Mouse (Mus musculus) stomach, embryonic 14.5 days (tissue): ENCODE results near the gene Wrap53. TPM values are rescaled to one million over a fixed set of nuclear protein-coding genes. Genes with fewer than 3 reads are reported as not detected.

Experiments
- ATAC-seq: fragments of 200-750 bp; cut with Nextera tagmentation; 2 replicates; pipeline ENCODE4 v1.8.0; 2017; ENCODE audit warnings: low read depth, moderate TSS enrichment; ENCODE audit not compliant: insufficient number of reproducible peaks, insufficient read depth, low FRiP score
- H3K27ac ChIP-seq: fragments of 300-500 bp; sonication (generic); 2 replicates; pipeline ENCODE4 v1.5.1; 2014; ENCODE audit warnings: mild to moderate bottlenecking, low read length, moderate library complexity, mixed read lengths
- H3K27me3 ChIP-seq: fragments of 300-500 bp; sonication (generic); 2 replicates; pipeline ENCODE4 v1.6.1; 2014; ENCODE audit warnings: low read length, control low read depth, mixed read lengths; ENCODE audit not compliant: control insufficient read depth, insufficient read depth
- H3K36me3 ChIP-seq: fragments of 300-500 bp; sonication (generic); 2 replicates; pipeline ENCODE4 v1.6.1; 2014; ENCODE audit warnings: mild to moderate bottlenecking, control low read depth, low read length, moderate library complexity, mixed read lengths; ENCODE audit not compliant: control insufficient read depth, insufficient read depth
- H3K4me1 ChIP-seq: fragments of 300-500 bp; sonication (generic); 2 replicates; pipeline ENCODE4 v1.6.1; 2014; ENCODE audit warnings: low read length, control low read depth, mixed read lengths; ENCODE audit not compliant: control insufficient read depth, insufficient read depth
- H3K4me2 ChIP-seq: fragments of 300-500 bp; sonication (generic); replicated peaks from 2 replicates; pipeline ENCODE4 v1.6.1; 2014; ENCODE audit warnings: low read depth, low read length, control low read depth
- H3K4me3 ChIP-seq: fragments of 300-500 bp; sonication (generic); 2 replicates; pipeline ENCODE4 v1.5.1; 2014; ENCODE audit warnings: low read depth, low read length, control low read depth
- H3K9ac ChIP-seq: fragments of 300-500 bp; sonication (generic); replicated peaks from 2 replicates; pipeline ENCODE4 v1.6.1; 2014; ENCODE audit warnings: low read depth, mild to moderate bottlenecking, control low read depth, low read length, moderate library complexity, mixed read lengths
- H3K9me3 ChIP-seq: fragments of 300-500 bp; sonication (generic); 2 replicates; pipeline ENCODE4 v1.6.1; 2016; ENCODE audit warnings: low read depth, low read length, control low read depth; ENCODE audit not compliant: control insufficient read depth
- WGBS: fragments of 180-500 bp; shearing (Covaris S2); extraction: QIAGEN DNeasy Blood & Tissue Kit; methylation state at CpG from one replicate; pipeline ENCODE4 v1.1.7; 2014; 5-methylcytosine and 5-hydroxymethylcytosine counted together
- polyA plus RNA-seq: library from polyadenylated mRNA; unstranded; fragments of >200 nt; fragmentation: Nextera tagmentation; extraction: Ambion mirVana; gene quantifications from 2 replicates; pipeline ENCODE4 v1.2.1, GENCODE M21; 2014

Wrap53 gene
- polyA plus RNA-seq, 1 experiment from 2014 or later, result 22.1 TPM

DNA sequence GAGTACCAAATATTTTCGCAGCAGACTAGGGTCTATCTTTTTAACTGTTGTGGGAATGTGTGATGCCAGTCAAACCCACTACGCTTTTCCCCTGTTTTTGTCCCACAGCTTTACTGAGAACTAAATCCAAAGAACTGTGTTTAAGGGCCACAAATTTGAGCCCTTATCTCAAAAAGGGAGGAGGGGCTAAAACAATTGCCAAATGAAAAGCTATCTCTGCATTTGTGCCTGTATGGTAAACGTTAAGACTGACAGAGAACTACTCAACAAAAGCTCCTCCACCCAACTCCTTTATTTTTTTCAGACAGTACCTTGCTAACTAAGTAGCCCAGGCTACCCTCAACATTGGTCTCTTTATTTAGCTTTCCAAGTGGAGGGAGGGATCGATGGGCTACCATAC is 12.7 kb upstream of the Wrap53 start:
- no peak overlapping the region for H3K4me2 ChIP-seq
- no peak overlapping the region for H3K27ac ChIP-seq
- no peak overlapping the region for H3K9ac ChIP-seq
- H3K4me3 ChIP-seq, result no peak overlapping the region
- WGBS, result 88% methylated on average over 4 of the region's 4 CpGs
- H3K4me1 ChIP-seq, result no peaks in the 10 kb centered on the region
- no peak for ATAC-seq
- no peaks in the 10 kb centered on the region for H3K27me3 ChIP-seq
- peaks cover 39% of the 10 kb centered on the region for H3K36me3 ChIP-seq
- no peaks in the 10 kb centered on the region for H3K9me3 ChIP-seq

DNA sequence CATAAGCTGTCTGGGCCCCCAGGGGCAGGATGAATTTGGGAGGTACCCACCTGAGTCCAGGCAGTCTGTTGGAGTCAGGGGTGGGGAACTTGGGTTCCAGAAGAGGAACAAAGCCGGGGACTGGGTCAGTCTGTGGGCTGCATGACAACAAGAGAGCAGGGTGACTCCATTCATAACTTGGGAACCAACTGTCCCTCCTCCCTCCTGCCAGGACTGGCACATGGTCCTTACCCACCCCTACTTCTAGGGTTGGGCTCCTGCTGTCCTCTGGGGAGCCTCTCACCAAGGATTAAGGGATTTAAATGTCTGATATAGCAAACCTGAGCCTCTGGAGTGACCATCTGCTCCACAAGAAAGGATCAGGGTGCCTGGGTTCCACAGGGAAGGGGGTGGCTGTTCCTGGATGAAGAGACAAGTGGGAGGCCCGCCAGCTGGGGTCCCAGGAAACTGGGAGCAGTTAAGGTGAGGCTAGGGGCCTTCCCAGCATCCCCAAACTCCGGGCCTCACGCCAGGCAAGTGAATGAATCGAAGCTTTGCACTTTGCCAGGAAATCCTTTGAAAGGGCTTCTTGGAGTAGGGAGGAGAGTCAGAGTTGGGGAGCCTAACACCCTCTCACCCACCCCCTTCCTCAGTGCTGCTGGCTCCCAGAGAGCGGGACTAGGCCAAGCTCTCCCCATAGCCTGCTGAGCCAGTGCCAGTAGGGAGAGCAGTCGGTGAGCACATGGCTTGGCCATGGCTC is 12.0 kb upstream of the Wrap53 start:
- 83% methylated on average over 7 of the region's 7 CpGs for WGBS
- Histone ChIP-seq H3K9me3 (no peaks in the 10 kb centered on the region), H3K27me3 (no peaks in the 10 kb centered on the region), H3K27ac (no peak overlapping the region), H3K36me3 (peaks cover 46% of the 10 kb centered on the region), H3K4me3 (no peak overlapping the region), H3K9ac (no peak overlapping the region), H3K4me1 (no peaks in the 10 kb centered on the region), H3K4me2 (no peak overlapping the region)
- no peak for ATAC-seq

DNA sequence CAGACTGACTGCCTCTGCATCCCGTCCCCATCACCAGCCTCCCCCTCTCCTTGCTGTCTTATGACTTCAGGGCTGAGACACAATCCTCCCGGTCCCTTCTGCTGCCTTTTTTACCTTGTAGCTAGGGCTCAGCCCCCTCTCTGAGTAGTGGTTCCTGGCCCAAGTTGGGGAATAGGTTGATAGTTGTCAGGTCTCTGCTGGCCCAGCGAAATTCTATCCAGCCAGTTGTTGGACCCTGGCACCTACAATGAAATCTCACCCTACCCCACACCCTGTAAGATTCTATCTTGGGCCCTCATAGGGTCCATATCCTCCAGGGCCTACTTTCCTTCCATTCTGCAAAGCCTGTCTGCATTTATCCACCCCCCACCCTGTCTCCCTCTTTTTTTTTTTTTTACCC is 11.4 kb upstream of the Wrap53 start:
- Histone ChIP-seq H3K9ac (no peak overlapping the region), H3K36me3 (peaks cover 49% of the 10 kb centered on the region), H3K27ac (no peak overlapping the region), H3K9me3 (no peaks in the 10 kb centered on the region), H3K4me2 (no peak overlapping the region), H3K4me3 (no peak overlapping the region), H3K27me3 (no peaks in the 10 kb centered on the region), H3K4me1 (no peaks in the 10 kb centered on the region)
- ATAC-seq, result no peak
- 76% methylated on average over 3 of the region's 3 CpGs for WGBS

DNA sequence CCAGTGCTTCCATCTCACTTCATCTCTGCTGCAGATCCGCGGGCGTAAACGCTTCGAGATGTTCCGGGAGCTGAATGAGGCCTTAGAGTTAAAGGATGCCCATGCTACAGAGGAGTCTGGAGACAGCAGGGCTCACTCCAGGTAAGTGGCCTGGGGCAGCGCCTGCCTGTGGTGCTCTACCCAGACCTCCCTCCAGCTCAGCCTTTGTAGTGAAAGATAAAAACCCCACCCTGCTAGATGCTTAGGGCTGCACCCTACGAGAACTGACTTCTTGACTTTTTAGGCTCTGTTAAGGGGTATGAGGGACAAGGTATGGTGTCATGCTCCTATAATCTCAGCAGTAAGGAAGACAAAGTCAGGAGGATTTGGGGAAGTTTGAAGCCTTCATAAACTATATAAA is 10.6 kb upstream of the Wrap53 start:
- no peak overlapping the region for H3K9ac ChIP-seq
- no peak overlapping the region for H3K4me3 ChIP-seq
- no peaks in the 10 kb centered on the region for H3K9me3 ChIP-seq
- WGBS, result 92% methylated on average over 8 of the region's 8 CpGs
- peaks cover 49% of the 10 kb centered on the region for H3K36me3 ChIP-seq
- H3K4me2 ChIP-seq, result no peak overlapping the region
- no peaks in the 10 kb centered on the region for H3K4me1 ChIP-seq
- H3K27ac ChIP-seq, result no peak overlapping the region
- H3K27me3 ChIP-seq, result no peaks in the 10 kb centered on the region
- no peak for ATAC-seq

DNA sequence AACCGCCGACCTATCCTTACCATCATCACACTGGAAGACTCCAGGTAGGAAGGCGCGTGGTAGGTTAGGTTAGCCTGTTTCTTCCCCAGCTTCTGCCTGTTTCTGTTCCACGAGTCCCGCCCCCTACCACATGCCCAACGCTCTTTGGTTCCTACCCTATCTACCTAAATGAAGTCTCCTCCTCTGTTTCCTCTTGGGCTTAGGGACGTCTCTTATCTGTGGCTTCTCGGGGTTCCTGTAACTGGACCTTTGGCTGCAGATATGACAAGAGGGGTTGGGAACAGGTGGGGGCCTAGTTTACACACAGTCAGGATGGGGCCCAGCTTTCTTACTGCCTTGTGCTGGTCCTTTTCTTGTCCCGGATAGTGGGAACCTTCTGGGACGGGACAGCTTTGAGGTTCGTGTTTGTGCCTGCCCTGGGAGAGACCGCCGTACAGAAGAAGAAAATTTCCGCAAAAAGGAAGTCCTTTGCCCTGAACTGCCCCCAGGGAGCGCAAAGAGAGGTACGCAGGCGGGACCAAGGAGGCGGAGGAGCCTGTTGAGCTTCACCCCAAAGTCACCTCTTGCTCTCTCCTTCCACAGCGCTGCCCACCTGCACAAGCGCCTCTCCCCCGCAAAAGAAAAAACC is 9.3 kb upstream of the Wrap53 start:
- no peak overlapping the region for H3K27ac ChIP-seq
- 90% methylated on average over 22 of the region's 22 CpGs for WGBS
- H3K36me3 ChIP-seq, result peaks cover 55% of the 10 kb centered on the region
- no peak overlapping the region for H3K9ac ChIP-seq
- H3K4me2 ChIP-seq, result no peak overlapping the region
- no peaks in the 10 kb centered on the region for H3K9me3 ChIP-seq
- H3K27me3 ChIP-seq, result no peaks in the 10 kb centered on the region
- ATAC-seq, result no peak
- no peak overlapping the region for H3K4me3 ChIP-seq
- no peaks in the 10 kb centered on the region for H3K4me1 ChIP-seq

DNA sequence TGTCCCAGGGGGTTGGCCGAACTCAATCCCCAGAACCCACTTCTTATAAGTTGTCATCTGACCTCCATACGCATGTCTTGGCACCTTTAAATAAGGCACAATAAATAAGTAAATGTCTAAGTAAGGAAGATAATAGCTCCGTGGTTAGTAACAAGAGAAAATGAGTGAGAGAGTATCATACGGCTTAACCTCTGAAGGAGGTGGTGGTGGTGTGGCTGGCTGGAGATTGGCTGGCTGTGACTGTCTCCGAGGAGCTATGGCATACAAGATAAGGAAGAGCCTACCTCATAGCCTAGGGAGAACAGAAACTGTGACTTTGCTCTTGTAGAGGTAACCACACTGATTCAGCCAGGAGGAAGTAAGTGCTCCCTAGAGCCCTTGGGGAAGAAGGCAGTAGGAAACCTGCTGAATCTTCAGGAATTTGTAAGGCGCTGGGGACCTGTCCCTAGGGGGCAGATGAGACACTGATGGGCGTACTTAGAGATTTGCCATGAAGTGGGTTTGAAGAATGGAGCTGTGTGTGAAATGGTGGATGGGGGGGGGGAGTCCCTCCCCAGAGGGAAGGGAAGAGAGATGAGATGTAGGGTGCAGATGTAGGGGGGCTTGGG is 5.8 kb upstream of the Wrap53 start:
- H3K4me2 ChIP-seq, result no peak overlapping the region
- H3K4me3 ChIP-seq, result no peak overlapping the region
- no peak for ATAC-seq
- H3K36me3 ChIP-seq, result peaks cover 52% of the 10 kb centered on the region
- H3K9me3 ChIP-seq, result no peaks in the 10 kb centered on the region
- WGBS, result 79% methylated on average over 7 of the region's 7 CpGs
- 0 out of 2 replicates have a peak, but pooled peaks cover 6% of the 10 kb centered on the region for H3K4me1 ChIP-seq
- H3K27me3 ChIP-seq, result no peaks in the 10 kb centered on the region
- no peak overlapping the region for H3K9ac ChIP-seq
- H3K27ac ChIP-seq, result no peak overlapping the region

DNA sequence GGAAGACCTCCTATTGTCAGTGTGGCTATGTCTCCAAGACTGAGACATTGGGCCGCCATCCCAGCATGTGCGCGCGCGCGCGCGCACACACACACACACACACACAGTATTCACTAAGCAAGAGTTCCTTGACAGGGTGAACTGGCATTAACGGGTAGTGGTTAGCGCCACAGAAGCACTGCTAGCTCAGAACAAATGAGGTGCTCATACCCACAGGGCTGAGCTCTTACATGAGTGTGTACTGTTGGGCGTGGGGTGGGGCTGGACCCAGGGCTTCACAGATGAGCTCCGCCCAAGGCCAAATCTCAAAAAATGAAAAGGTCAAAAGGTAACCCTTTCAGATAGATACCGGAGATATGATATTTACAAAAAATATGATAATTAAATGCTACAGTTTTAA is 4.9 kb upstream of the Wrap53 start:
- 95% methylated on average over 13 of the region's 13 CpGs for WGBS
- Histone ChIP-seq H3K36me3 (peaks cover 44% of the 10 kb centered on the region), H3K27ac (no peak overlapping the region), H3K9me3 (no peaks in the 10 kb centered on the region), H3K4me2 (no peak overlapping the region), H3K4me3 (no peak overlapping the region), H3K4me1 (0 out of 2 replicates have a peak, but pooled peaks cover 6% of the 10 kb centered on the region), H3K27me3 (no peaks in the 10 kb centered on the region), H3K9ac (no peak overlapping the region)
- ATAC-seq, result no peak

DNA sequence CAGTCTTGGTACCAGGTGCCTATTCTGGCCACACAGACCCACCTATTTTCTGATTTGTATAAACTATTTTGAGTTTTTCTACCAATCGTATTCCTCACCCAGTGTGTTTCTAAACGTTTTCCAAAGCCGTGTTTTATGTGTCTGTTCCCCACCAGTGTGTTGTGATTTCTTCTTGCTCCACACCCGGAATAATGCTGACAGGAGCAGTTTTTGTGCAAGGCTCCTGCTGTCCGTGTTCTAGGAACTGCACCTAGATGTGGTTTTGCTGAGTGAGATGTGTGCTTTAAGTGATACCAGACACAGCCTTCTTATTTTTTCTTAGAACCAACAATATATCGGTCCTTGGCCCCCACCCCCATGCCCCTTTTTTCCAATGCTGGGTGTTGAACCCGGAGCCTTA is 4.0 kb upstream of the Wrap53 start:
- Histone ChIP-seq H3K4me1 (0 out of 2 replicates have a peak, but pooled peaks cover 6% of the 10 kb centered on the region), H3K27ac (no peak overlapping the region), H3K4me2 (no peak overlapping the region), H3K27me3 (no peaks in the 10 kb centered on the region), H3K36me3 (peaks cover 34% of the 10 kb centered on the region), H3K9ac (no peak overlapping the region), H3K9me3 (no peaks in the 10 kb centered on the region), H3K4me3 (no peak overlapping the region)
- 87% methylated on average over 7 of the region's 7 CpGs for WGBS
- ATAC-seq, result no peak
